Mouse (Mus musculus) urinary bladder, postnatal 36 days (tissue): ENCODE results near the gene Nipal3.

Experiments
- DNase-seq, 2 experiments: peaks; one replicate each; pipeline ENCODE4 v3.0.0; 2022; ENCODE audit warnings: low spot score in 2 of 2, mixed read lengths in 1 of 2

Nipal3 gene

DNA sequence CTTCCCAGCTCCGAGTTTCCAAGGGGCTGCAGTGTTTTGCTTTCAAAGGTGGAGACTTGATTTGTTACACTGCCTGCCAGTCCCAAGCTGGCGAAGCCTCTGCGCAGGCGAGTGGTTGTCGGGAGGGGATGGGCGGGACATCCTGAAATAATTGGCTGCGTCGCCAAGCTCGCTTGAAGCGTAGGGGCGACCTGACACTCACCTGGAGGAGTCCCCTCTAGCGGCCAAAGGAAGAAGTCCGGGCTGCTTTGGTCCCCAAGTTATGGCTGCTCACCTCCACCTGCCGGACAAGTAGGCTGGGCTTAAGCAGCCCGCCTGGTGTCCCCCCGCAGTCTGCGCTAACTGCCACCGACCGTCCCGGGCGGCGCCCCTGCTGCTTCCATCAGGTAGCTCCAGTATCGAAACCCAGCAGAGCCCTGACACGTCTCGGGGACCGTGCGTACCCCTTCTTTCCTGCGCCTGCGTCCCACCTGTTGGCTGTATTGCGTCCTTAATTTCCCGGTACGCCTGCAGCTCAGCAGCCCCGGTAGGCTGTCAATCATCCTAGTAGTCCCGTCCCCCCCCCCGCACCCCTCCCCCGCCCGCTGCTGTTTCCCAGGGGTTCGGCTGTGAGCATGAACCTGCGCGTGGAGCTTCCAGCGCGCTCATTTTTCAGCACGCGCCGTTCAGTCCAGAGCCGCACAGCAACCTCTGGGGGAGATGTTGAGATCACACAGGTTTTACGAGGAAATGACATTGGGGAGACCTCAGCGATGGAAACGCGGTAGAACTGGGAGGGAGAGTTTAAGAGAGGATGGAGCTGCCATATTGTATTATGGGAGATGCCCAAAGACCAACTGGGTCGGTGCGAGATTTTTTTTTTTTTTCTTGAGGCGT is at the start of gene Nipal3, which contains the start of gene Stpg1:
Nipal3 (minus strand) TSS at position 518 of the 876 bp plus-strand sequence.
Stpg1 (plus strand) TSS at position 270 of the 876 bp plus-strand sequence.
- DNase-seq: peak; percentile 82 to 89

GRCm38 (mm10) chr4:135544284-135544683 is 49.4 kb upstream of the Nipal3 start:
- DNase-seq: no peak

GRCm38 (mm10) chr4:135540057-135540456 is 45.2 kb upstream of the Nipal3 start:
- DNase-seq: no peak

DNA sequence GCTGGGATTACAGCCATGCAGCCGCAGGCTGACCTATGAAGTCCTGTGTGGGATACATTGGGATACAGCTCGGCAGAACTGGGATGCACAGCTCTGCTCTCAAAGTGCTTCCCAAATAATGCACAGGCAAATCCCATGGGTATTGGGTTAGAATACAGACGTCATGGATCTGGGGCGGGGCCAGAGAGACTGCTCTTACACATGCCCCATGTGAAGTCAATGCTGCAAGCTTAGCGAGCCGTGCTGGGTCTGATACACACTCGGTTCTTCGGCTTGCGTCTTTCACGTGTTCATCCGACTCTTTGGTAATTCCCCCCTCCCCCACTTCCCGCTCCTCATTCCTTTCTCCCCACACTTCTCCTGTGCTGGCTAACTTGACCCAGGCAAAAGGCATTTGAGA is 44.2 kb upstream of the Nipal3 start:
- DNase-seq: no peak

- DNase-seq: no peak
These were observed 40.2 kb upstream of the Nipal3 start for GRCm38 (mm10) chr4:135535021-135535420.

GRCm38 (mm10) chr4:135533001-135533400 is 38.2 kb upstream of the Nipal3 start:
- DNase-seq: no peak

DNA sequence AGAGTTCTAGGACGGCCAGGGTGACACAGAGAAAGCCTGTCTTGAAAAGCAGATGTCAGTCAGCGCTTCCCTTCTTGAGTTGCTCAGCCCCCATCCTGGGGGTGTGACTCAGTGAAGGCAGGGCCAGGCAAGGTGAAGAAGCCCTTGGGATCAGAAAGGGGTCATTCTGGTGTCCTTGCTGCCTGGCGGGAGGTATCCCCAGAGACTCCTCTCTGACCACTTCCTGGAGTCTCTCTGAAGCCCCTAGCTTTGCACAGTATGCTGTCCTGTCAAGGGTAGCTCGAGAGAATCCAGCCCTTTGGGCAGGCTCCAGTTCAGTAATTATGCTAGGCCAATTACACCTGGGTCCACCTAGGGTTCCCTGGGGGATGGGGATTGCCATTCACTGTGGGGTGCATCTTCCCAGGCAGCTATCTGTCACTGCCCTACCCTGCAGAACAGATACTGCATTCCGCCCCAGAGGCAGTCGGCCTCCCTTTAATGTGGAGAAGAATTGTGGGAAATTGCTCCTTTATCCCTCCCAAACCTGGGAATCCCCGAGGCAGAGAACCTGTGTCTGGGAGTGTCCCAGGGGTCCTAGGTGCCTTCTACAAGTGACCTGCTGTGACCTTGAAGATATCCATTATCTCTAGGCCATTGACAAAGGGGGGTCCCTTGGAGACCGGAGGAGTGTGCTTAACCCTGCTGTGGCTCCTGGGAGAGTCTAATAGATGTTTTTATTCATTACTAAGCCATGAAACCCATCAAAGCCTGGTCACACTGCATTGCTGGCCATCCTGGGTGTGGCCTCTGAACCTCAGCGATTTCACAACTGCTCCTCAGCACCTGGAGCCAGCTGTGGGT is 37.2 kb upstream of the Nipal3 start:
- no peak for DNase-seq

DNA sequence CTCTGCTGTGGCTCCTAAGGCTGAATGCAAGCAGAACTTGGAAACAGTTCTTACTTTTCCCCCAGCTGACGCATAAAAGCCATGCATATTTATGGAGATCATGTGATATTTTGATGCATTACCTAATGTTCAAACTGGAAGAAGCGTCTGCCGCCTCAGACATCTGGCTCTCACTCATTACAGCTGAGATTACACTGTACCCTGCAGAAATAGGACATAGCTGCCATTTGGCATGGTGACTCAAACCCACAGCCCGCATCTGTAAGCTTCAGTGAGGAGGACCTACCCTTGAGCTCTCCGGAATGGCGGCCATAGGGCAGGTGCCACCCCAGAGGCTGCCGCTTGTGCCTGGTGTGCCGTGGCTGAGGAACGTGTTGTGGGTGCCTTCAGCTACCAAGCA is 36.4 kb upstream of the Nipal3 start:
- no peak for DNase-seq

GRCm38 (mm10) chr4:135530270-135530669 is 35.4 kb upstream of the Nipal3 start:
- no peak for DNase-seq

GRCm38 (mm10) chr4:135526039-135526710 is 31.3 kb upstream of the Nipal3 start:
- no peak for DNase-seq

DNA sequence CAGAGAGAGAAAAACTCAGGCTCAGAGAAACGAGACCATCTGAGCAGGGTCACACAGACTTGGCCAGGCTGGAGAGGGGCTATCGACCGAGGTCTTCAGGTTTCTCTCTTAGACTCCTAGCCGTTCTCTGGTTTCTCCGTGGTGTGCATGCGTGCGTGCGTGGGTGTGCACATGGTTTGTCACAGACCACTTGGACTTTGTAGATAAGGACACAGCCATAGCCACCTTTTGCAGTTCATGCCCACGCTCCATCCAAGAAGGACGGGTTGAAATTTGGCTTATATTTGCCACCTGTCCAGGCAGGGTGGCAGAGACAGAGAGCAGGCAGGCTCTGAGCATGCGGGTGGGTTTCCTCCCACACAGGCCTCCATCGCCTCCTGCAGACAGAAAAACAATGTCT is 30.2 kb upstream of the Nipal3 start:
- DNase-seq: no peak

DNA sequence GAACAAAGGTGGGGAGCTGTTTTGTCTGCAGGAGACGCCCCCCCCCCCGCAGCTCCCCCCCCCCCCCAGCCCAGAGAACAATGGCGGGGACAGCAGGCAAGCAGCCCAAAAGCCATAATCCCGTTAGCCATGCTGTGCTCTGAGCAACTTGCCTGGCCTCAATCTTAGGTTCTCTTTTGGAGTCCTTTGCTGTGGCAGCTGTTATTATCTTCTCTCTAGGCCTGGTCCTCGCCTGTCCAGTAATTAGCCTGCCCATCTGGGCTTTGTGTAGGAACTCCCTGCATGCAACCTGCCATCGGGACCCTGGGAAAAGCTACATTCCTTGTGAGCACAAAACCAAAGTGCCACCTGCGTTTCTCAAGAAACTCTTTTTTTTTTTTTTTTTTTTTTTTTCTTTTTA is 29.1 kb upstream of the Nipal3 start:
- no peak for DNase-seq

DNA sequence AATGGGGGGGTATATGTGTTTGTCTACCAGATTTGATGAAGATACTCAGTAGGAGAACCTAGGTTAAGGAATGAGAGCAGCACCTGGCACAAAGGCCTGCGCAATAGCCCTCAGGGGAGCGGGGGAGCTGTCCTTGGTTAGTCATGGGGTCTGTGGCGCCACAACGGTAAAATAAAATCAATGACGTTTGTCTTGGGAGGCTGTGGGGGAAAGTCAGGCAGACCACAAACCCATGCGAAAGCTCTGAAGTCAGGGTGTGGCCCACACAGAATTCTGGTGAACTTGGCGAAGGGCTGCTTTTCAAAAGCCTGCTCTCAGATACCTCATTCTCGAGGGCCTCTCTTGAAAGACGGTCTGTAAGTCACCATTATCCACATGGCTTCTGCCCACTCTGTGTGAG is 25.6 kb upstream of the Nipal3 start:
- no peak for DNase-seq

DNA sequence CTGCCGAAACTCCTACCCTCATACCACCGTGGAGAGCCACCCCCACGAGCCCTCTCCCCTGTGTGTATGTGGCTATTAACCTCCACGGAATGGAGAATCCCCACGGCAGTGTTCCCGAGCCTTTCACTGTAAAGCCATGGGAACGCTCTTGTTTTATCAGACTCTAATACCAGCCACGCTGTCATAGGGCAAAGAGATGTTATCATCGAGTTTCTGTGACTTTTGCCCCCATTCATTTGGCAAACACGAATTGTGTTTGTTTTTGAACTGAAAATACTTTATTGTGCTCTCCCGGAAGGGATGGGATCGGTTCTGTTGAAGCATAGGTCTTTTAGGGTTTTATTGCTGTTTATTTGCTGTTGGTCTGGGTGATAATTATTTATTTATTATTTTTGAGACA is 23.3 kb upstream of the Nipal3 start:
- no peak for DNase-seq

DNA sequence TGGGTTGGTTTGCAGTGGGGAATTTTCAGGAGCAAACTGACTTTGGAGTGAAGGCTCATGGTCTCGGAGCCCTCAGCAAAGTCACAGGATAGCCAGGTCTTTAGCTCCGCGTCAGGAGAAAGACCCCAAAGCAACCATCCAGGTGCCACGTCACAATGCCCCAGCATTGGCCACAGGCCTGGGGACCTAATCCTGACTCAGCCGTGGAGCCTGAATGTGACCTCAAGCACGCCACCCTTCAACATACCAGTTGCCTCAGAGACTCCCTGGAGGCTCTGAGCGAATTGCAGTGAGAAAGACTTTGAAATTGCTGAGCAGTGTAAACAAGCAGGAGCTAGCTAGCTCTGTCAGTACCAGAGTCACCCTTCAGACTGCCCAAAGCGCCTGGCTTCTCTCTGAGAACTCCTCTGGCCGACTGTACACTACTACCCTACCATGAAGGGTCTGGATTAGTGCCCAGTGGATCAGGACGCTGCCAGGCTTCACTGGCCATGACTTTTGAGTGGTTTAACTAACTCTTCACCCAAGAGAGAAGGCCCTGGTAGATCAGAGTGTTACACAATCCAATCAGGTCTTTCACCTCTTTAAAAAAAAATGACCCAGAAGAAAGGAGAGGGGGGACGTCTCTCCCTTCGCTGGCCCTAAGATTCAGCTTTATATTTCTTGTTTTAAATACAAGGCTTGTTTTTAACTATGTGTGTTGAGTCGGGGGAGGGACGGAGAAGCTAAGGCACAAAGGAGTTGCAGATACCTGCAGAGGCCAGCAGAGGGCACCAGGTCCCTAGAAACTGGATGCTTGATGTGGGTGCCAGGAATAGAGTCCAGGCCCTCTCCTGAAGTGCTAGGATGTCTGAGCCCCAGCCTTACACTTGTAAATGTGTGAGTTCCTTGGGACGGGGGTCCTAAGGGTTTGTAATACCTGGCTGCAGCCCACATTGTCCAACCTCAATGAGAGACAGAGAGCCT is 21.8 kb upstream of the Nipal3 start:
- DNase-seq: peak in 1 of 2 experiments; percentile 64

GRCm38 (mm10) chr4:135514925-135515324 is 20.1 kb upstream of the Nipal3 start:
- no peak for DNase-seq

- DNase-seq: no peak
These were observed 19.0 kb upstream of the Nipal3 start for GRCm38 (mm10) chr4:135513865-135514264.

DNA sequence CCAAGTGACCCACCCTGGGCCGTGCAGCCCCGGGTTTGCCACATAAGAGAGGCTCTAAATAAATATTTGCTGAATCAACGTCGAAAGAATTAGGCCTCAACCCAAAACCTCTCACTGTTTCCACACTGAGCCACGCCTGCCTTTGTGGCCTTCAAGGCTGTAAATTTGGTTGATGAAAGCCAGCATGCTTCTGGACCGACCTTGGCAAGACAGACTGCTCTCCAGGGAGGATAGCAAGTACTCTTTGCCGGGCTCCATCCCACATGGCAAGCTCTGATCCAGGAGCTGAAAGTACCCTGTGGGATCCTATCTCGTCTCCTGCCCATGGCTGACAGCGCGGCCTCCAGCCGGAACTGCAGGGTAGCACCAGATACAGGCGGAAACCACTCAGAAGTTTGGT is 14.7 kb upstream of the Nipal3 start:
- no peak for DNase-seq

DNA sequence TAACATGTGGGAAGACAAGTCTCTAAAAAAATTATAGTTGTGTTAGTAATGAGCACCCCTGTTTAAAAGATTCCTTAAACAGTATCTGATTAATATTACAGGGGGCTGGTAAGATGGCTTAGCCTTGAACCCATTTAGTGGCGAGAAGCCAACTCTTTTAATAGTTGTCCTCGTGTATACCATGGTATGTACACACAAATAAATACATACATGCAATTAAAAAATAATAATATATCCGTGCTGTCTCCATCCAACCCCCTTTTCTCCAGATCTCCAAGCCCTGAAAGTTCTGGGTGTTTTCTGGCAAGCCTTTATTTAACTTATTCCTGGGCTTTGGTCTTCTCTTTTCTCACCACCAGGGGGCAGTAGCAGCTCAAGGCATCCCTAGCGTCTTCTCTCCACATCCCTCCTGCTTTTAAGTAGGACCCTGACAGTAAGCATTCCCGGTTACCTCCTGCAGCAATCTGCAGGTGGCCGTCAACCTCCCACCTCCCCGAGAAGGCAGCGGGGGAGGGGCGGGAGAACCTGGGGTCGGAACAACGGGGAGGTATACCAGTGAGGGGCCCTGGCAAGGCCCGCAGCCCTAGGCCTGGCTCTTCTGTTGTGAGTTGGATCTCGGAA is 13.7 kb upstream of the Nipal3 start:
- DNase-seq: peak; percentile 56 to 72

DNA sequence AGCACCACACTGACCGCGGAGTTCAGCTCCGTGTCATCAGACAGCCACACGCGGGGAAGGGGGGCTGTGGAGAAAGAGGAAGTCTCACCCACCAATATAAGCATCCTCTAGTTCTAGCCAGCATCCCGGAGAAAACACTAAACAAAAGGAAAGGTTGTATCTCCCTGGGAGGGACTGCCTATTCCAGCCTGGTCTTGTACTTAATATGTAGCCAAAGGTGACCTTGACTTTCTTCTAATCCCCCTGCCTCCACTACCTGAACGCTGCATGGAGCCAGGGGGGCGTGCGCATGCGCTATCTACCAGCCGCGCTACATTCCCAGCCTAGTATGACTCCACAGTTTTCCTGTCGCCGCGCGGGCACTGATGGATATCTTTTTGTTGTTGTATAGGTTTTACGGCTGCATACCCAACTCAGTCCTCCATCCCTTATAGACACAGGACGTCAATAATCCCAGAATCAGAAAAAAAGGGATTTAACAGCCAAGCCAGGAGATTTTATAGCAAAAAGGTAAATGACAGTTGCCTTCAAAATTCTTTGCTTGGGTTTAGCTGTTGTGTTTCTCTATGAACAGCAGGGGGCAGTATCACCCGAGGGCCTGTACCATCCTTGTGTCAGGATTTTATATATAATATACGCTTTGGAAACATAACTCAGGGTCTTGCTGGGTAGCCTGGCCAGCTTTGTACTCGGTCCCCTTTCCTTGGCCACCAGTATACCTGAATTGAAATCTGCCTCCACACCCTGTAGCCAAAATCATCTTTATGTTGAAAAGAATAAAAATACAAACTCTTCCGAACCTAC is 12.9 kb upstream of the Nipal3 start:
- no peak for DNase-seq
